Comparison of ENCODE assay signal across 21 mouse cellular contexts in the genomic region with DNA sequence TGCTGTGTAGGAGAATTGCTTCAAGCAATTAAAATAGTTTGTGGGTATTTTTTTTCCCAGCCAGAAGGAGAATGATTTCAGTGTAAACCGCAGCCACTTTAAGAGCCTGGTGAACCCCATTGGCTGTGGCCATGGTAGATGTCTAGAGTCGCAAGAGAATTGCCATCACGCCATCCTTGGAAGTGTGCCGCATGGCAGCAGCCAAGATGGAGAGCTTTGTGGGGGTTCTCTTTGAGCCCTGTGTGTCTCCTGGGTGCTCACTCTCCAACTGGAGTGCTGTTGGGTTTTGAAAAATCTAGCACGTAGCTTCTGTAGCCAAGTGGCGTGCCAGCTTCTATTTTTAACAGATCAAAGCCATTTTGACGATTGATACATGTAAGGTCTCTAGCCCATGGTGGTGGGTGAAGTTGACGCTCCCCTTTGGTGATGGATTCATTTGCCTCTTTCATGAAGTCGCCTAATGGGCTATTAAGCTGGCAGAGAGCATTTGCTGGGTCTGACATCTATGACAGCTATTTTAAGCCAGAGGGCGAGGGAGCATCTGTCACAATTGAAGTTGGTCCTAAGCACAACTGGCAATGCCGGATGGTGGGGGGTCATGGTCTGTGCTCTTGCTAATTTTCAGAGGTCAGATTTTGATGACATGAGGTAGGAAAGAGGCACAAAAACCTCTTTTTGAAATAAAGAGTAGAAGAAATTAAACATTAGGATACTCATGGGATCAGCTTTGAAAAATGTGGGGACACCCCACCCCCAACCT.
DNase-seq lines count a peak whose midpoint lies in the region; ATAC-seq lines count a peak whose summit lies in the region.
"Had no signal": no experiment of that assay in that cellular context is flagged by ENCODE, and none has a peak within 500 bp of the region (broad histone marks: within the 10 kb centered on the region; RNA-seq: fewer than 3 reads in every experiment).

No protein-coding gene starts in this region.

- H3K4me2 ChIP-seq in hindbrain, embryonic 11.5 days (replicated peaks; ENCODE audit: low read depth, low read length) = no peak overlapping the region
- no peak overlapping the region for H3K4me2 ChIP-seq in midbrain, embryonic 13.5 days (replicated peaks)
- no peak overlapping the region for H3K4me2 ChIP-seq in midbrain, embryonic 15.5 days
- H3K4me2 ChIP-seq: embryonic facial prominence, embryonic 13.5 days; limb, embryonic 12.5 days; liver, embryonic 13.5 days; lung, embryonic 15.5 days; neural tube, embryonic 12.5 days had no signal

- no peak overlapping the region for H3K9ac ChIP-seq in hindbrain, embryonic 11.5 days (ENCODE audit: low read depth, low read length)
- H3K9ac ChIP-seq in midbrain, embryonic 13.5 days (replicated peaks) = no peak overlapping the region
- H3K9ac ChIP-seq in midbrain, embryonic 15.5 days = no peak overlapping the region
- H3K9ac ChIP-seq: embryonic facial prominence, embryonic 13.5 days; limb, embryonic 12.5 days; liver, embryonic 13.5 days; lung, embryonic 15.5 days; neural tube, embryonic 12.5 days had no signal

- 73% methylated on average over 11 of the region's 11 CpGs for WGBS in hindbrain, embryonic 11.5 days
- WGBS in hindbrain, embryonic 10.5 days = 80% methylated on average over 11 of the region's 11 CpGs
- WGBS in midbrain, embryonic 13.5 days = 71% methylated on average over 11 of the region's 11 CpGs
- 88% methylated on average over 11 of the region's 11 CpGs for WGBS in midbrain, embryonic 10.5 days
- WGBS in midbrain, embryonic 15.5 days = 59% methylated on average over 11 of the region's 11 CpGs

- no peaks in the 10 kb centered on the region for H3K9me3 ChIP-seq in hindbrain, embryonic 11.5 days (ENCODE audit: control insufficient read depth, low read length)
- no peaks in the 10 kb centered on the region for H3K9me3 ChIP-seq in hindbrain, embryonic 10.5 days
- no peaks in the 10 kb centered on the region for H3K9me3 ChIP-seq in midbrain, embryonic 13.5 days
- H3K9me3 ChIP-seq in midbrain, embryonic 10.5 days (replicated peaks) = no peaks in the 10 kb centered on the region
- H3K9me3 ChIP-seq in midbrain, embryonic 15.5 days = no peaks in the 10 kb centered on the region
- H3K9me3 ChIP-seq: embryonic facial prominence, embryonic 13.5 days; limb, embryonic 12.5 days; liver, embryonic 13.5 days; lung, embryonic 15.5 days; neural tube, embryonic 12.5 days had no signal

- H3K4me1 ChIP-seq in hindbrain, embryonic 11.5 days (replicated peaks; ENCODE audit: control insufficient read depth, insufficient read depth, low read length) = 0 out of 2 replicates have a peak, but pooled peaks cover 2% of the 10 kb centered on the region
- peaks cover 16% of the 10 kb centered on the region for H3K4me1 ChIP-seq in hindbrain, embryonic 10.5 days (replicated peaks)
- H3K4me1 ChIP-seq in midbrain, embryonic 13.5 days (replicated peaks) = peaks cover 50% of the 10 kb centered on the region
- peaks cover 14% of the 10 kb centered on the region for H3K4me1 ChIP-seq in midbrain, embryonic 10.5 days
- peaks cover 39% of the 10 kb centered on the region for H3K4me1 ChIP-seq in midbrain, embryonic 15.5 days
- H3K4me1 ChIP-seq: embryonic facial prominence, embryonic 13.5 days; limb, embryonic 12.5 days; liver, embryonic 13.5 days; lung, embryonic 15.5 days had no signal

- DNase-seq in cerebellum, postnatal 14 days = peak; percentile 51 to 55
- DNase-seq in cerebellum, adult 11-12 months = no peak
- no peak for DNase-seq in hindbrain, embryonic 11.5 days (ENCODE audit: low spot score)
- DNase-seq in hindbrain, embryonic 10.5 days (ENCODE audit: low spot score) = no peak
- no peak for DNase-seq in midbrain, embryonic 10.5 days (ENCODE audit: low spot score)
- DNase-seq in B cell, adult 2 months = no peak
- DNase-seq: adrenal gland, adult 8-10 months; cerebellum, adult 11 months; gastrocnemius, postnatal 10 days; kidney, adult 2 months; kidney, postnatal 14 days; liver, embryonic 13.5 days; thymus, adult 18-20 months had no signal

- peak; percentile 13; the same call in 1 of the 2 replicates for ATAC-seq in hindbrain, embryonic 11.5 days (ENCODE audit: low FRiP score)
- ATAC-seq in midbrain, embryonic 13.5 days = 0 out of 2 replicates have a peak, but pooled peaks have one; percentile 31
- no peak for ATAC-seq in midbrain, embryonic 15.5 days (replicated peaks)

- H3K4me3 ChIP-seq in hindbrain, embryonic 11.5 days (ENCODE audit: low read depth, low read length) = no peak overlapping the region
- no peak overlapping the region for H3K4me3 ChIP-seq in hindbrain, embryonic 10.5 days
- no peak overlapping the region for H3K4me3 ChIP-seq in midbrain, embryonic 13.5 days (replicated peaks)
- no peak overlapping the region for H3K4me3 ChIP-seq in midbrain, embryonic 10.5 days
- no peak overlapping the region for H3K4me3 ChIP-seq in midbrain, embryonic 15.5 days
- H3K4me3 ChIP-seq: embryonic facial prominence, embryonic 13.5 days; left cerebral cortex, adult 2 months; limb, embryonic 12.5 days; liver, embryonic 13.5 days; lung, embryonic 15.5 days; neural tube, embryonic 12.5 days had no signal

- H3K27ac ChIP-seq in hindbrain, embryonic 11.5 days (ENCODE audit: low read depth, low read length) = no peak overlapping the region
- H3K27ac ChIP-seq in hindbrain, embryonic 10.5 days = no peak overlapping the region
- no peak overlapping the region; the same call in 1 of the 2 replicates for H3K27ac ChIP-seq in midbrain, embryonic 13.5 days
- H3K27ac ChIP-seq in midbrain, embryonic 10.5 days (replicated peaks) = no peak overlapping the region
- H3K27ac ChIP-seq in midbrain, embryonic 15.5 days = peak overlapping the region; percentile 48; the same call in 1 of the 2 replicates
- H3K27ac ChIP-seq: embryonic facial prominence, embryonic 13.5 days; left cerebral cortex, adult 2 months; limb, embryonic 12.5 days; liver, embryonic 13.5 days; lung, embryonic 15.5 days; macrophage; neural tube, embryonic 12.5 days had no signal

- no peaks in the 10 kb centered on the region for H3K27me3 ChIP-seq in hindbrain, embryonic 11.5 days (ENCODE audit: control insufficient read depth, insufficient read depth, low read length)
- no peaks in the 10 kb centered on the region for H3K27me3 ChIP-seq in hindbrain, embryonic 10.5 days (ENCODE audit: insufficient read depth, poor library complexity, severe bottlenecking)
- no peaks in the 10 kb centered on the region for H3K27me3 ChIP-seq in midbrain, embryonic 13.5 days
- no peaks in the 10 kb centered on the region for H3K27me3 ChIP-seq in midbrain, embryonic 10.5 days (ENCODE audit: low read depth, poor library complexity, severe bottlenecking)
- H3K27me3 ChIP-seq in midbrain, embryonic 15.5 days (replicated peaks) = no peaks in the 10 kb centered on the region
- H3K27me3 ChIP-seq: embryonic facial prominence, embryonic 13.5 days; limb, embryonic 12.5 days; liver, embryonic 13.5 days; lung, embryonic 15.5 days; neural tube, embryonic 12.5 days had no signal

- H3K36me3 ChIP-seq in hindbrain, embryonic 11.5 days (ENCODE audit: control insufficient read depth, insufficient read depth, low read length) = no peaks in the 10 kb centered on the region
- no peaks in the 10 kb centered on the region for H3K36me3 ChIP-seq in hindbrain, embryonic 10.5 days
- H3K36me3 ChIP-seq in midbrain, embryonic 13.5 days = peaks cover 3% of the 10 kb centered on the region; the same call in 1 of the 2 replicates
- H3K36me3 ChIP-seq in midbrain, embryonic 10.5 days = no peaks in the 10 kb centered on the region
- no peaks in the 10 kb centered on the region for H3K36me3 ChIP-seq in midbrain, embryonic 15.5 days (replicated peaks)
- H3K36me3 ChIP-seq: embryonic facial prominence, embryonic 13.5 days; limb, embryonic 12.5 days; liver, embryonic 13.5 days; lung, embryonic 15.5 days; neural tube, embryonic 12.5 days had no signal

Comparison
In these comparisons a context has a peak if more than half of its experiments do, and no peak if none do; other contexts are left out.
1. DNase-seq: peak in cerebellum, postnatal 14 days (2 of 2); none in cerebellum, adult 11-12 months (single experiment), hindbrain, embryonic 11.5 days (single experiment), hindbrain, embryonic 10.5 days (single experiment), midbrain, embryonic 10.5 days (single experiment) and B cell, adult 2 months (0 of 2).